Mouse (Mus musculus) brain, embryonic 14.5 days (tissue): ENCODE measurements at regions not wholly inside any gene's neighbourhood (a gene's known extent, or its start where the extent isn't known, plus 50 kb on each side); places are given as distances from the start of the nearest gene placed in this dataset.

Experiments used
- DNase-seq: peaks from one replicate; pipeline ENCODE4 v3.0.0-alpha.2; 2011; ENCODE audit warnings: low read depth
- CTCF ChIP-seq: fragments of 200-500 bp; IDR thresholded peaks from 2 replicates; pipeline ENCODE4 v1.5.1; 2012; ENCODE audit warnings: inconsistent platforms, mild to moderate bottlenecking, moderate library complexity, borderline replicate concordance; ENCODE audit not compliant: insufficient read depth, insufficient read length; ENCODE audit errors: extremely low read depth
- POLR2A ChIP-seq: fragments of 200-500 bp; IDR thresholded peaks from 2 replicates; pipeline ENCODE4 v1.6.1; 2012; ENCODE audit warnings: mild to moderate bottlenecking, inconsistent platforms, borderline replicate concordance; ENCODE audit not compliant: poor library complexity, insufficient read depth, insufficient read length, severe bottlenecking; ENCODE audit errors: extremely low read depth

- TF ChIP-seq POLR2A (no peak), CTCF (no peak)
Measured at GRCm38 (mm10) chr1:71913221-71913620, 260.2 kb upstream of the Fn1 start.

GRCm38 (mm10) chr1:71912441-71912840 is 259.4 kb upstream of the Fn1 start:
- DNase-seq: no peak
- no peak for TF ChIP-seq POLR2A
- no peak for TF ChIP-seq CTCF

More at GRCm38 (mm10) chr1:71913221-71913620, 260.2 kb upstream of the Fn1 start:
- no peak for DNase-seq

GRCm38 (mm10) chr1:71910125-71910524 is 257.1 kb upstream of the Fn1 start:
- TF ChIP-seq CTCF (no peak), POLR2A (no peak)
- peak; percentile 8 for DNase-seq

GRCm38 (mm10) chr1:71909508-71910124 is 256.6 kb upstream of the Fn1 start:
- TF ChIP-seq CTCF (no peak), POLR2A (no peak)
- DNase-seq: peak; percentile 60

GRCm38 (mm10) chr1:71904376-71904948 is 251.5 kb upstream of the Fn1 start:
- no peak for TF ChIP-seq POLR2A
- TF ChIP-seq CTCF: no peak
- no peak for DNase-seq

- TF ChIP-seq CTCF (no peak), POLR2A (no peak)
Measured at GRCm38 (mm10) chr1:71900106-71901074, 247.4 kb upstream of the Fn1 start.

GRCm38 (mm10) chr1:71899128-71899527 is 246.1 kb upstream of the Fn1 start:
- no peak for DNase-seq
- TF ChIP-seq CTCF: no peak
- TF ChIP-seq POLR2A: no peak

More at GRCm38 (mm10) chr1:71900106-71901074, 247.4 kb upstream of the Fn1 start:
- DNase-seq: no peak

- no peak for TF ChIP-seq POLR2A
- TF ChIP-seq CTCF: no peak
- peak; percentile 57 for DNase-seq
Measured at GRCm38 (mm10) chr1:71898198-71898597, 245.2 kb upstream of the Fn1 start.

- peak; percentile 73 for DNase-seq
- TF ChIP-seq CTCF: no peak
- TF ChIP-seq POLR2A: no peak
Measured at GRCm38 (mm10) chr1:71897464-71898051, 244.6 kb upstream of the Fn1 start.

- peak; percentile 35 for DNase-seq
- TF ChIP-seq CTCF (no peak), POLR2A (no peak)
Measured at GRCm38 (mm10) chr1:71896141-71896725, 243.2 kb upstream of the Fn1 start.
